Mouse (Mus musculus): ENCODE measurements at regions not wholly inside any gene's neighbourhood (a gene's known extent, or its start where the extent isn't known, plus 50 kb on each side); places are given as distances from the start of the nearest gene placed in this dataset.

DNA sequence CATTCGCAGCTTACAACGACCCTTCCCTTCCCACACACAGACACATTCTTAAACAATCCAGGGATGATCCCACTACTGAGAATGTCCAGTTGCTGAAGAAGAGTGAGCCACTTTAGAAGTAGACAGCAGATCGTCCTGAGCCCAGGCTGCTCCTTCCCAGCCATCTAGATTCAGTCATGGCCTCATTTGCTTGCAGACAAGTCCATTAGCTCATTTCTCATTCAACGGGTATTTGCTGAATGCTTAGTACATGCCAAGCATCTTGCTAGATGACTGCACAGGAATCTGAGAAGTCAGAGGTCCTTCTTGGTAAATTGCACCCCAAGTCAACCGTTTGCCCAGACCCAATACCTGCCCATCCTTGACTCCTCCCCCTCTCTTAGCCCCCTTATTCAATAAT lies 57.8 kb downstream of the Ier5 start:
- no peaks in the 10 kb centered on the region for H3K27me3 ChIP-seq
- no peak overlapping the region for H3K27ac ChIP-seq
- no peak overlapping the region for H3K4me3 ChIP-seq
- no peaks in the 10 kb centered on the region for H3K36me3 ChIP-seq (ENCODE audit: poor library complexity, severe bottlenecking)
- H3K9me3 ChIP-seq (replicated peaks): no peaks in the 10 kb centered on the region
- H3K4me2 ChIP-seq: no peak overlapping the region
- ATAC-seq: no peak
- no peak overlapping the region for H3K9ac ChIP-seq
- 0 out of 2 replicates have a peak, but pooled peaks cover 4% of the 10 kb centered on the region for H3K4me1 ChIP-seq
- WGBS: 58% methylated on average over 5 of the region's 5 CpGs

DNA sequence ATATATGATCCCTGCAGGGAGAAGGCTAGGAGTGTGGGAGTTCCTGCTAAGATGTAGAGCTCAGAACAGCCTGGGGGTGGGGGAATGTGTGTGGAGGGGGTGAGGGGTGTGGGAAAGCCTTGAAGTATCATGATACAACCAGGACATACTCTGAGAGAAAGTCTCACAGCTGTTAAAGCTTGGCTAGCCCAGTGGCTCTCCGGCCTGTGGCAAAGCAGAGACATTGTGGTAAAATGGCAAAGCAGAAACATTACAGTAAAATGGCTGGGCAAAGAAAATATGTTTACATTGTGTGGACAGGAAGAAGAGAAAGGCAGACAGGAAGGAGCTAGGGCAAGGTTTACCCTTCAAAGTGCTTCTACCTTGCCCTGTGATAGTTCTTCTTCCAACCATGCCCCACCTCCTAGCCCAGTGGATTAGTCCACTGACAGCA lies 58.5 kb downstream of the Ier5 start:
- WGBS: 81% methylated on average over 1 of the region's 1 CpGs
- H3K4me1 ChIP-seq: 0 out of 2 replicates have a peak, but pooled peaks cover 4% of the 10 kb centered on the region
- H3K9me3 ChIP-seq (replicated peaks): no peaks in the 10 kb centered on the region
- no peak for ATAC-seq
- no peak overlapping the region for H3K4me3 ChIP-seq
- H3K27me3 ChIP-seq: no peaks in the 10 kb centered on the region
- no peaks in the 10 kb centered on the region for H3K36me3 ChIP-seq (ENCODE audit: poor library complexity, severe bottlenecking)
- no peak overlapping the region for H3K4me2 ChIP-seq
- H3K9ac ChIP-seq: no peak overlapping the region
- no peak overlapping the region for H3K27ac ChIP-seq

DNA sequence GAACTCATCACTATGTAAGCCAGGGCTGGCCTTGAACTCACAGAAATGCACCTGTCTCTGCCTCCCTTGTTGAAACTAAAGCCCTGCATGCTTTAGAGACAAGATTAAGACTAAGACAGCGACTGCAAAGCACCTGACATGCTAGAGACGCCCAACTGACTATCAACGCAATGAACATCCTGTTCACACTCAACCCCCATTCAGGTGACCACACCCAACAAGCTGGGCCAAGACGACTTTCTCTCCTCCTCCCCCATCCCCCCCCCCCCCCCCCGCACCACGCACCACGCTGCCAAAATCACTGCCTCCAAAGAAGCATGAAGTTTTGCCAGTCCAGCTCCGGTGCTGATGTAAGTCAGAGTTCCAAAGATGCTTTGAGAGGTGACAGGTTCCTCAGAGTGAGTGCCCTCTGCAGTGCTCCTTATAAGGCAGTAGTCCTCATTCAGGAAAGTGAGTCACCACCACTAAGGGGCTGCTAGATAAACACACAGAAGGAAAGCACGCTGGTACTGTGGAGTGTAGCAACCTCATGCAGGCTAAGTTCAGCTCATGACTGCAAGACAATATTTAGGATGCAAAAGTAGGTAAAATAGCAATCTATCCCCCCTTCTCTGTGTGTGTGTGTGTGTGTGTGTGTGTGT lies 59.2 kb downstream of the Ier5 start:
- ATAC-seq: no peak
- Histone ChIP-seq H3K27ac (no peak overlapping the region), H3K4me3 (no peak overlapping the region), H3K9ac (no peak overlapping the region), H3K4me1 (0 out of 2 replicates have a peak, but pooled peaks cover 4% of the 10 kb centered on the region), H3K4me2 (no peak overlapping the region), H3K27me3 (no peaks in the 10 kb centered on the region), H3K9me3 (replicated peaks) (no peaks in the 10 kb centered on the region), H3K36me3 (ENCODE audit: poor library complexity, severe bottlenecking) (no peaks in the 10 kb centered on the region)
- WGBS: 64% methylated on average over 9 of the region's 9 CpGs

DNA sequence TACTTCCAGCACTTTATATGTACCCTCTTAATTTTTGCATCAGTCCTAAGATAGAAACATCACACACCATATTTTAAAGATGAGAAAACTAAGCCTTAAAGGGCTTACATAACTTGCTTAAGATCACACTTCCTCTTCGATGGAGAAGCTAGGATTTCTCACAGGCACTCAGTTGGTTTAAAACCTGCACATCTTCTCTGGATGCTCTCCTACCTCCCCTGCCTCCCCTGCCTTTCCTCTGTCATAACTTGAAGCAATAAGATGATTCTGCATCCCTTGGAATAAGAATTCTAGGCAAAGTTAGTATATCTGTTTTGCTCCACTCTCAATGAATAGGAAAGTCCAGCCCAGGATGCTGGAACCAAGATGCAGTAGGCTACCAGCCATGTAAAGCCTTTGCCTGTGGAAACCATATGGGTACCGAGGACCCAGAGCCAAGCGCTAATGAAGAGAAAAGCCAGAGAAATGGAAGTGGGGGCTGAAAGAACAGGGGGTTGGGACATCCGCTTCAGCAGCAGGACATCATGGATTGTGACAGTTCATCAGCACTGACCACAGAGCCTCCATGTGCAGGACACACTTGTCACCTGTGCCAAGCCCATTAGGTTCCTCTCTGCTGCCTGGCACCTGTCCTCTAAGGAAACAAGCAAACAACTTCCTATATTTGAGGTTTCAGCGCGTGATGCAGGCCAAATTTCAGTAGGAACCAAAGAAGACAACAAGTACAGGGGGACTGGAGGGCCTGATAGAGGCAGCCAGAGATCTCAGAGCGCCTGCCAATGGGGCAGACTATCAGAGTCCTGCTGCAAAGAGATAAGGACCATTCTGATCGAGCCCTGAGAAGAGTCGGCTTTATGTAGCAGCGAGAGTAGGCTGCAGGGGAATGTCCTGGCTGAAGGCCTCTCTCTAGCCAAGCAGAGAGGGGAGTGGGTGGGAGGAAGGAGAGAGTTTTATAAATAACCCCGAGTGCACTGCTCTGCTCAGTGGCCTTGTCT lies 60.5 kb downstream of the Ier5 start:
- no peak for ATAC-seq
- Histone ChIP-seq H3K36me3 (ENCODE audit: poor library complexity, severe bottlenecking) (no peaks in the 10 kb centered on the region), H3K4me1 (0 out of 2 replicates have a peak, but pooled peaks cover 4% of the 10 kb centered on the region), H3K4me3 (no peak overlapping the region), H3K27ac (no peak overlapping the region), H3K9ac (no peak overlapping the region), H3K27me3 (no peaks in the 10 kb centered on the region), H3K9me3 (replicated peaks) (no peaks in the 10 kb centered on the region), H3K4me2 (no peak overlapping the region)
- 78% methylated on average over 11 of the region's 11 CpGs for WGBS

DNA sequence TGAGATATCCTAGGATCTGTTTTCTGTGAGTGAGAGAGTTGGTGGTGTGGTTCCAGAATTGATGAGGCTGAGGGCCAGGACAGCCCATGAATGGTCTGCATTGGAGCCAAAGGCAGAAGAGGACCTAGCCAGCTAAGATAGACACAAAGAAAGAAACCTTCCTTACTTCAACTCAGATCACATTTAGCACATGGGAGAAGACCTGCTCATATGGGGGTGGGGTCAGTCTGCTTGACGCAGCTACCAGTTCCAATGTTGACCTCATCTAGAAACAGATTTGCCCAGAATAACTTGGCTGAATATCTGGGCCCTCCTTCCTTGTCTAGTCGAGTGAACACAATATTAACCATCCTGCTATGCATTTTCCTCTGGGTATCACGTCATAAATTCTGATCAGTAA lies 62.0 kb downstream of the Ier5 start:
- Histone ChIP-seq H3K9ac (no peak overlapping the region), H3K4me2 (no peak overlapping the region), H3K27me3 (no peaks in the 10 kb centered on the region), H3K4me1 (0 out of 2 replicates have a peak, but pooled peaks cover 4% of the 10 kb centered on the region), H3K36me3 (ENCODE audit: poor library complexity, severe bottlenecking) (no peaks in the 10 kb centered on the region), H3K27ac (no peak overlapping the region), H3K4me3 (no peak overlapping the region), H3K9me3 (replicated peaks) (no peaks in the 10 kb centered on the region)
- ATAC-seq: no peak
- 85% methylated on average over 3 of the region's 3 CpGs for WGBS

DNA sequence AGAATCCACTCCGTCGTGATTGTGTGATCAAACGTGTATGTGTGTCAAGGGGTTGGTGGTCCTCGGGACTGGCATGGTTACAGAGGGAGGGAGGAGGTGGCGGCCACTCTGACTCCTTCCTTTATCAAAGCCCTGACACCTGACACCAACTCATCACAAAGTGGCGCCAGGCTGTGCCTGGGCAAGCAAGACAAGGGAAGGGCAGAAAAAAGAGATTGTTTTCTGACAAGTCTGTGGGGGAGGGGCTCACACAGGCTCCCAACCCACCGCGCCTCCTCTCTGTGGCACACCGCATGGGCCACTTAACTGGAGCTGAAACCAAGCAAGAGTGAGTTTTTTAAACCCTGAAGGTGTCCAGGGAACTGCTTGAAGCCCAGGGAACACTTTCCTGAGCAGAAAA lies 68.5 kb downstream of the Ier5 start:
- Histone ChIP-seq H3K27me3 (0 out of 2 replicates have a peak, but pooled peaks cover 4% of the 10 kb centered on the region), H3K4me2 (no peak overlapping the region), H3K9ac (no peak overlapping the region), H3K27ac (no peak overlapping the region), H3K36me3 (ENCODE audit: poor library complexity, severe bottlenecking) (no peaks in the 10 kb centered on the region), H3K4me1 (peaks cover 19% of the 10 kb centered on the region), H3K4me3 (no peak overlapping the region), H3K9me3 (replicated peaks) (no peaks in the 10 kb centered on the region)
- 9% methylated on average over 9 of the region's 9 CpGs for WGBS
- ATAC-seq: no peak

DNA sequence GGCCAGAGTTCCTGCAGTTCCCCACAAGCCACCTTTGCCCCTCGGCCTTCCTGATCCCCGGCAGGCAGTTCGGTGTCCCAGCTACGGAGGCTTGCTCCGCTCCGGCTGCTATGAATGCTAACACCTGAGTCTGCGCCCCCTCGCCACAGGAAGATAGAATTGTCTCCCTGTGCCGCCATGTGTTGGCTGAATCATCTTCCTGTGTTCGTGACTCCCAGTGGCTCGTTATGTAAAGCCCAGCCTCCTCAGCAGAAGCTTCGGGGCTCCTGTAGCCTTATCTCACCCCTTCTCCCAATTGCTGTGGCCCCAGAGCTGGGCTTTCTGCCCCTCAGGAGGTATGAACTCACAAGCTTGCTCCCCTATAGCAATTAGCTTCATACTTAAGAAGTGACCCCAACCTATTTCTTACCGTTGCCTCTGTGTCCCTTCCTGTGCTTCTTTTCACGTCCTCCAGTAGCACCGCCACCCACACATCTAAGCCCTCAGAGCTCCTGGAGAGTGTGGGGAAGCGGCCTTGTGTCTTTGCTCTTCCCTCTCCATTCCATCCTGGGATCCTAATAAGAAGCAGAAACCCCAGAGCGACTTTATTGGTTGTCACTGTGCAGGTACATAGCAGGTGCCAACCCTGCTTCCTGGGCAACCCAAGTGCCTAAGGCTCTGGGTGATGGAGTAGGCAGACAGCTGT lies 70.1 kb downstream of the Ier5 start:
- 0 out of 2 replicates have a peak, but pooled peaks cover 4% of the 10 kb centered on the region for H3K27me3 ChIP-seq
- no peak overlapping the region for H3K4me3 ChIP-seq
- 67% methylated on average over 17 of the region's 17 CpGs for WGBS
- no peak overlapping the region for H3K4me2 ChIP-seq
- H3K9ac ChIP-seq: no peak overlapping the region
- H3K27ac ChIP-seq: no peak overlapping the region
- no peak for ATAC-seq
- peaks cover 20% of the 10 kb centered on the region for H3K4me1 ChIP-seq
- H3K9me3 ChIP-seq (replicated peaks): no peaks in the 10 kb centered on the region
- H3K36me3 ChIP-seq (ENCODE audit: poor library complexity, severe bottlenecking): no peaks in the 10 kb centered on the region

DNA sequence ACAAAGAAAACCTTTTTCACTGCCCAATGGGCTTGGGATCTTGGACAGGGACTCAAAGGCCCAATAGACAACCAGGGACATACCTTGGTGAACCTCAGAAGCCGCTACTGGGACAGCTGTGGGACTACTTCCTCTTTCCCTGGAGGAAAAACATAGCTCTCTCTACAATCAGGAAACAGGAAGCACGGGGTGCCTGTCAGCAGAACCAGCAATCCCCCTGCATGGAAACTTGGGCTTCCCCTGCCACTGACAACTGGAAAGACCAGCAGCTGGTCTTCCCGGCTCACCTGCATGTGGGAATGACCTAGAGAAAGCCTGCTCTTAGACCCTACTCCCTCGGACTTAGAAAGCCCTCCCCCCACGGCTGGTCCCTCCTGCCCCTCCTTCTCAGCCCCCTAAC lies 70.7 kb downstream of the Ier5 start:
- ATAC-seq: no peak
- no peaks in the 10 kb centered on the region for H3K36me3 ChIP-seq (ENCODE audit: poor library complexity, severe bottlenecking)
- no peak overlapping the region for H3K4me2 ChIP-seq
- H3K4me1 ChIP-seq: peaks cover 20% of the 10 kb centered on the region
- H3K4me3 ChIP-seq: no peak overlapping the region
- H3K9me3 ChIP-seq (replicated peaks): no peaks in the 10 kb centered on the region
- no peak overlapping the region for H3K27ac ChIP-seq
- 0 out of 2 replicates have a peak, but pooled peaks cover 4% of the 10 kb centered on the region for H3K27me3 ChIP-seq
- H3K9ac ChIP-seq: no peak overlapping the region
- 57% methylated on average over 5 of the region's 5 CpGs for WGBS

DNA sequence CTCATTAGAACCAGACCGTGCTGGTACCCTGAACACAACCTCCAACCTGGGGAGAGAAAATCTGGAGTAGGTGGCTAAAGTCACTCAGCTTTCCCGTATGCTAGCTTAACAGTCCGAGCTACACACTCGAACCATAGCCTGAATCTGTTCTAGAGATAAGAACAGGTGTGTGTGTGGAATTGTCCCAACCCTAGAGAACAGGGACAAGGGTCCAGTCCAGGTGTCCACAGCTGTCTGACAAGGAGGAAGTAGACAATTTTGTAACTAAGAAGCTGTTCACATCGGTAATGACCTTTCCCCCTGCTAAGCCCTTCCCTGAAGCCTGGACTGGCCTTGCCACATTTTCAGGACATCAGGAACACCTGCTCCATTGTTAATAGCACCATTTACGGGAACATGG lies 71.3 kb downstream of the Ier5 start:
- Histone ChIP-seq H3K36me3 (ENCODE audit: poor library complexity, severe bottlenecking) (no peaks in the 10 kb centered on the region), H3K27me3 (0 out of 2 replicates have a peak, but pooled peaks cover 4% of the 10 kb centered on the region), H3K9me3 (replicated peaks) (no peaks in the 10 kb centered on the region), H3K27ac (no peak overlapping the region), H3K4me1 (peaks cover 20% of the 10 kb centered on the region), H3K4me2 (no peak overlapping the region), H3K9ac (no peak overlapping the region), H3K4me3 (no peak overlapping the region)
- no peak for ATAC-seq
- WGBS: 77% methylated on average over 6 of the region's 6 CpGs

DNA sequence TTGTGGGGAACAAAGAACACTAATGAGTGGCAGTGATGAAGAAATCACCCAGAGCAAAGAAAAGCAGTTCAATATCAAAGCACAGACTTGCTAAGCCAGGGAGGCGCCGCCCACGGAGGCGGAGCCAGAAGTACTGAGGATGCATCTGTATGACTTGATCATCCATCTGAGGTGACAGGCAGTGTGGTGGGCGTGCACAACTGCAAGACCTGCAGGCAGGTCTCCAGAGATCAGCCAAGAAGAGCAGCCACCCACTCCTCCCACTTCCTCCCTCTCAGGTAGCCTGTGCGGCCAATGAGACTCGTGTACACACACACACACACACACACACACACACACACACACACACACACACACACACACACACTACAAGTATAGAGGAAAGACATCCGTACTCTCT lies 71.9 kb downstream of the Ier5 start:
- 56% methylated on average over 6 of the region's 8 CpGs for WGBS
- H3K27ac ChIP-seq: no peak overlapping the region
- ATAC-seq: peak; percentile 46
- H3K4me3 ChIP-seq: no peak overlapping the region
- H3K9ac ChIP-seq: no peak overlapping the region
- 0 out of 2 replicates have a peak, but pooled peaks cover 4% of the 10 kb centered on the region for H3K27me3 ChIP-seq
- H3K36me3 ChIP-seq (ENCODE audit: poor library complexity, severe bottlenecking): no peaks in the 10 kb centered on the region
- no peaks in the 10 kb centered on the region for H3K9me3 ChIP-seq (replicated peaks)
- peaks cover 20% of the 10 kb centered on the region for H3K4me1 ChIP-seq
- H3K4me2 ChIP-seq: no peak overlapping the region

DNA sequence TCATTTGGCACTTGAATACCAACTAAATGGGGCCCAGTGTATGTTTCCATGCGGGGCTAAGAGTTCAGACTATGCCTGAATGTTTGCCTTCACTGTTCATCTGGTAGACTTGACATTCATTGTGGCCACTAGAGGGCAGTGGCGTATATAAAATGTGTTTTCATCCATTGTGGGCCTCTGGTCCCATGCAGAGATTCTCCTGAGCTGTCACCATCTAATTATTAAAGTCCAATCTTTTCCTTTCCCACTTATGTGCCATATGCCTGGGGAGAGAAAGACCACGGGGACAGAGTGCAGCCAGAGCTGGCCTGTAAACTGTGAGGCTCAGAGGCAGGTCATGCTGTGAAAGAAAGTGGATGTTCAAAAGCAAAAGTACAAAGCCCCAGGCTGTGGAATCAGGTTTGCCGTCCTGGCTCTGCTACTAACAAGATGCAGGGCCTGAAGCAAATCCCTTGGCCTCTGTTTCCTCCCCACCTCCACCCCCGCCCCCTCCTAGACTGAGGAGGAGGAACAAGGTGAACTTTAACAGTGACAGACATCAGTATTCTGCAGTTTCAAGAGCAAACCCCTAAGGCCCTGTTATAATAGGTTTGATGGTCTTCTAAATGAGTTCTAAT lies 73.5 kb downstream of the Ier5 start:
- Histone ChIP-seq H3K9ac (no peak overlapping the region), H3K4me1 (peaks cover 17% of the 10 kb centered on the region), H3K36me3 (ENCODE audit: poor library complexity, severe bottlenecking) (no peaks in the 10 kb centered on the region), H3K4me2 (no peak overlapping the region), H3K4me3 (no peak overlapping the region), H3K9me3 (replicated peaks) (no peaks in the 10 kb centered on the region), H3K27me3 (0 out of 2 replicates have a peak, but pooled peaks cover 4% of the 10 kb centered on the region), H3K27ac (no peak overlapping the region)
- WGBS: 4% methylated on average over 5 of the region's 5 CpGs
- peak; percentile 86 for ATAC-seq

Data from forebrain, embryonic 13.5 days (tissue).